Mouse (Mus musculus) cerebellum, adult 9-11 months (tissue): ENCODE data around the gene Hspbap1.
A peak's percentile ranks its signal among the peaks of the same experiment; 100 is the strongest.

Experiments used
- DNase-seq: peaks from one replicate; pipeline ENCODE4 v3.0.0; 2022

The Hspbap1 gene

GRCm38 (mm10) chr16:35764941-35765340 lies 5.2 kb upstream of the Hspbap1 start:
- DNase-seq = no peak

GRCm38 (mm10) chr16:35765449-35765848 lies 4.7 kb upstream of the Hspbap1 start:
- DNase-seq = no peak

GRCm38 (mm10) chr16:35766366-35766765 lies 3.8 kb upstream of the Hspbap1 start:
- no peak for DNase-seq

GRCm38 (mm10) chr16:35768469-35768784 lies 1.7 kb upstream of the Hspbap1 start:
- peak; percentile 24 for DNase-seq

- DNase-seq = peak; percentile 80
Observed at GRCm38 (mm10) chr16:35768785-35769642, 1.2 kb upstream of the Hspbap1 start, which contains the start of gene Dirc2. Gene Dirc2 (minus strand): TSS chr16:35769356.

- peak; percentile 28 for DNase-seq
Observed at GRCm38 (mm10) chr16:35771141-35771540, 966 bp downstream of the Hspbap1 start.

GRCm38 (mm10) chr16:35771606-35772005 lies 1.4 kb downstream of the Hspbap1 start:
- no peak for DNase-seq

- no peak for DNase-seq
Observed at GRCm38 (mm10) chr16:35772598-35772997, 2.4 kb downstream of the Hspbap1 start.

GRCm38 (mm10) chr16:35775835-35776234 lies 5.7 kb downstream of the Hspbap1 start:
- no peak for DNase-seq

- DNase-seq = no peak
Observed at GRCm38 (mm10) chr16:35776737-35777136, 6.6 kb downstream of the Hspbap1 start.

GRCm38 (mm10) chr16:35777768-35778167 lies 7.6 kb downstream of the Hspbap1 start:
- no peak for DNase-seq

- DNase-seq = no peak
Observed at GRCm38 (mm10) chr16:35779681-35780080, 9.5 kb downstream of the Hspbap1 start.

GRCm38 (mm10) chr16:35781096-35781495 lies 10.9 kb downstream of the Hspbap1 start:
- DNase-seq = no peak

GRCm38 (mm10) chr16:35781651-35782050 lies 11.5 kb downstream of the Hspbap1 start:
- DNase-seq = no peak

- no peak for DNase-seq
Observed at GRCm38 (mm10) chr16:35782451-35783206, 12.5 kb downstream of the Hspbap1 start.

- DNase-seq = no peak
Observed at GRCm38 (mm10) chr16:35783207-35783573, 13.0 kb downstream of the Hspbap1 start.

GRCm38 (mm10) chr16:35784134-35784725 lies 14.1 kb downstream of the Hspbap1 start:
- no peak for DNase-seq

GRCm38 (mm10) chr16:35787163-35787562 lies 17.0 kb downstream of the Hspbap1 start:
- DNase-seq = no peak

GRCm38 (mm10) chr16:35787568-35788189 lies 17.5 kb downstream of the Hspbap1 start:
- no peak for DNase-seq

GRCm38 (mm10) chr16:35788330-35788729 lies 18.2 kb downstream of the Hspbap1 start:
- DNase-seq = no peak

- no peak for DNase-seq
Observed at GRCm38 (mm10) chr16:35791962-35792521, 21.9 kb downstream of the Hspbap1 start.

- DNase-seq = no peak
Observed at GRCm38 (mm10) chr16:35802163-35802562, 32.0 kb downstream of the Hspbap1 start.

- DNase-seq = no peak
Observed at GRCm38 (mm10) chr16:35803723-35804122, 33.5 kb downstream of the Hspbap1 start.
